Mouse (Mus musculus) midbrain, embryonic 11.5 days (tissue): ENCODE measurements around the gene Dnah2. TPM values are rescaled to one million over a fixed set of nuclear protein-coding genes. Genes with fewer than 3 reads are reported as not detected.

Experiments
- ATAC-seq: fragments of 200-750 bp; cut with Nextera tagmentation; 2 replicates; pipeline ENCODE4 v1.8.0; 2017; ENCODE audit warnings: moderate TSS enrichment, moderate library complexity; ENCODE audit not compliant: low FRiP score
- DNase-seq: peaks from one replicate; pipeline ENCODE4 v3.0.0; 2015; ENCODE audit warnings: low spot score; ENCODE audit errors: missing footprints
- H3K27ac ChIP-seq: fragments of 300-500 bp; sonication (generic); 2 replicates; pipeline ENCODE4 v1.5.1; 2014; ENCODE audit warnings: low read depth, low read length
- H3K27me3 ChIP-seq: fragments of 300-500 bp; sonication (generic); 2 replicates; pipeline ENCODE4 v1.6.1; 2014; ENCODE audit warnings: mild to moderate bottlenecking, low read length, moderate library complexity, mixed read lengths; ENCODE audit not compliant: control insufficient read depth, insufficient read depth
- H3K36me3 ChIP-seq: fragments of 300-500 bp; sonication (generic); 2 replicates; pipeline ENCODE4 v1.6.1; 2014; ENCODE audit warnings: mild to moderate bottlenecking, low read length, moderate library complexity, mixed read lengths; ENCODE audit not compliant: control insufficient read depth, insufficient read depth
- H3K4me1 ChIP-seq: fragments of 300-500 bp; sonication (generic); 2 replicates; pipeline ENCODE4 v1.6.1; 2014; ENCODE audit warnings: low read length; ENCODE audit not compliant: control insufficient read depth, insufficient read depth
- H3K4me2 ChIP-seq: fragments of 300-500 bp; sonication (generic); 2 replicates; pipeline ENCODE4 v1.6.1; 2014; ENCODE audit warnings: mild to moderate bottlenecking, moderate library complexity
- H3K4me3 ChIP-seq: fragments of 300-500 bp; sonication (generic); 2 replicates; pipeline ENCODE4 v1.5.1; 2014; ENCODE audit warnings: low read depth, low read length
- H3K9ac ChIP-seq: fragments of 300-500 bp; sonication (generic); 2 replicates; pipeline ENCODE4 v1.6.1; 2014; ENCODE audit warnings: low read length
- H3K9me3 ChIP-seq: fragments of 300-500 bp; sonication (generic); 2 replicates; pipeline ENCODE4 v1.6.1; 2016; ENCODE audit warnings: low read length; ENCODE audit not compliant: control insufficient read depth
- WGBS: fragments of 180-500 bp; shearing (Covaris S2); extraction: QIAGEN DNeasy Blood & Tissue Kit; methylation state at CpG from one replicate; pipeline ENCODE4 v1.1.7; 2014; 5-methylcytosine and 5-hydroxymethylcytosine counted together
- microRNA-seq: library from miRNA; unstranded; fragments of <30 nt; microRNA quantifications from one replicate; pipeline ENCODE4, GENCODE M21; 2017
- polyA plus RNA-seq: library from polyadenylated mRNA; unstranded; fragments of >200 nt; fragmentation: Nextera tagmentation; extraction: Ambion mirVana; gene quantifications from 2 replicates; pipeline ENCODE4 v1.2.1, GENCODE M21; 2014

Gene Dnah2
- polyA plus RNA-seq, 1 experiment from 2014 or later, result 1.00 TPM

DNA sequence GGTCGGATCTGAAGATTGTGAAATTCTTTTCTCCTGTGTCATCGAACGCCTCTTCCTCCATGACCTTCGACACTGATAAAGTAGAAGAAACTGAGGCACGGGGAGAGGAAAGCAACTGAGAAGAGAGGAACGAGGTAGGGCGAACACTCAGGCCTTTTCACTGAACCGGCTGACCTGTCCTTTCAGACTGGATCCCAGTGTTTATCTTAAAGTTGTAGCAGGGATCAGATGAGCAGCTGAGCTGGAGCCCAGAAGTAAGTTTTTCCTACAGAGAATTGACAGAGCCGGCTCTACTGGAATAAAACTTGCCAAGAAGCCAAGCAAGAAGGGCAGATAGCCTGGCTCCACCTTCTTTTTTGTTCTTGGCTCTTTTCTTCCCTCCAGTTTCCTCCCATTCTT, 178.1 kb downstream of the Dnah2 start:
- DNase-seq, result peak; percentile 89
- 11% methylated on average over 9 of the region's 9 CpGs for WGBS
- 0 out of 2 replicates have a peak overlapping the region, but pooled peaks have one; percentile 1 for H3K4me3 ChIP-seq

More for the DNA sequence above, 178.1 kb downstream of the Dnah2 start:
- Histone ChIP-seq H3K4me2 (peak overlapping the region; percentile 36), H3K9me3 (no peaks in the 10 kb centered on the region; the same call in 1 of the 2 replicates), H3K27me3 (no peaks in the 10 kb centered on the region), H3K9ac (peak overlapping the region; percentile 36; the same call in 1 of the 2 replicates), H3K36me3 (no peaks in the 10 kb centered on the region), H3K27ac (peak overlapping the region; percentile 62), H3K4me1 (peaks cover 33% of the 10 kb centered on the region)
- no peak for ATAC-seq

Small RNA genes lying within 50 kb of the gene (microRNA-seq; reads per million reads assigned to microRNA genes)
- gene Gm27493, result not detected

Other genes with a start within 250 kb of the Dnah2 start
- 20.0 and 28.3 TPM in 2 replicates for gene Cntrob, start 225.3 kb downstream of the Dnah2 start, polyA plus RNA-seq
- 205 and 206 TPM in 2 replicates for gene Trappc1, start 225.1 kb downstream of the Dnah2 start, polyA plus RNA-seq
- gene Kcnab3, start 222.9 kb downstream of the Dnah2 start, polyA plus RNA-seq, result 1.8 and 2.9 TPM in 2 replicates
- 29.6 and 30.4 TPM in 2 replicates for gene Rnf227, start 208.6 kb downstream of the Dnah2 start, polyA plus RNA-seq
- 38.2 and 39.4 TPM in 2 replicates for gene Chd3, start 179.7 kb downstream of the Dnah2 start, polyA plus RNA-seq
- 120 and 130 TPM in 2 replicates for gene Naa38, start 153.6 kb downstream of the Dnah2 start, polyA plus RNA-seq
- gene Cyb5d1, start 153.5 kb downstream of the Dnah2 start, polyA plus RNA-seq, result 44.6 and 50.5 TPM in 2 replicates
- gene Tmem88, start 150.9 kb downstream of the Dnah2 start, polyA plus RNA-seq, result 11.9 and 13.1 TPM in 2 replicates
- gene Kdm6b, start 135.4 kb downstream of the Dnah2 start, polyA plus RNA-seq, result 30.2 and 31.7 TPM in 2 replicates
- 11.0 and 12.3 TPM in 2 replicates for gene Efnb3, start 11.1 kb upstream of the Dnah2 start, polyA plus RNA-seq
- 35.1 and 36.4 TPM in 2 replicates for gene Wrap53, start 31.1 kb upstream of the Dnah2 start, polyA plus RNA-seq
- gene Trp53, start 31.2 kb upstream of the Dnah2 start, polyA plus RNA-seq, result 144 and 147 TPM in 2 replicates
- 10.4 and 12.2 TPM in 2 replicates for gene Atp1b2, start 56.8 kb upstream of the Dnah2 start, polyA plus RNA-seq
- gene Shbg, start 68.8 kb upstream of the Dnah2 start, polyA plus RNA-seq, result not detected in 2 replicates
- 13.1 and 16.8 TPM in 2 replicates for gene Sat2, start 72.9 kb upstream of the Dnah2 start, polyA plus RNA-seq
- gene Fxr2, start 83.9 kb upstream of the Dnah2 start, polyA plus RNA-seq, result 25.6 and 29.0 TPM in 2 replicates
- gene Sox15, start 106.2 kb upstream of the Dnah2 start, polyA plus RNA-seq, result 0.16 TPM in 1 of 2 replicates, not detected in the other
- 31.2 and 34.5 TPM in 2 replicates for gene Mpdu1, start 113.5 kb upstream of the Dnah2 start, polyA plus RNA-seq
- 7.0 and 7.9 TPM in 2 replicates for gene Cd68, start 117.0 kb upstream of the Dnah2 start, polyA plus RNA-seq
- 877 and 900 TPM in 2 replicates for gene Eif4a1, start 123.3 kb upstream of the Dnah2 start, polyA plus RNA-seq
- gene Senp3, start 133.0 kb upstream of the Dnah2 start, polyA plus RNA-seq, result 80.6 and 90.8 TPM in 2 replicates
- not detected in 2 replicates for gene Tnfsf13, start 136.7 kb upstream of the Dnah2 start, polyA plus RNA-seq
- gene Tnfsf12, start 146.7 kb upstream of the Dnah2 start, polyA plus RNA-seq, result 2.0 and 2.8 TPM in 2 replicates
- 0.78 and 1.6 TPM in 2 replicates for gene Tnfsfm13, start 147.0 kb upstream of the Dnah2 start, polyA plus RNA-seq
- gene Polr2a, start 209.5 kb upstream of the Dnah2 start, polyA plus RNA-seq, result 52.4 and 54.1 TPM in 2 replicates
- not detected in 2 replicates for gene Slc35g3, start 212.9 kb upstream of the Dnah2 start, polyA plus RNA-seq
- 0.90 and 0.91 TPM in 2 replicates for gene Zbtb4, start 216.8 kb upstream of the Dnah2 start, polyA plus RNA-seq
- gene Chrnb1, start 246.8 kb upstream of the Dnah2 start, polyA plus RNA-seq, result 0.67 and 0.79 TPM in 2 replicates